Mouse (Mus musculus) bone marrow, adult 2 months (tissue): ENCODE data around the gene Swt1.

ENCODE experiments used
- CTCF ChIP-seq: fragments of 200-500 bp; IDR thresholded peaks from 2 replicates; pipeline ENCODE4 v1.5.1; 2011; ENCODE audit warnings: low read length, control low read depth; ENCODE audit not compliant: control insufficient read depth, insufficient read depth
- POLR2A ChIP-seq: fragments of 200-500 bp; IDR thresholded peaks from 2 replicates; pipeline ENCODE4 v1.6.1; 2011; ENCODE audit warnings: low read depth, mild to moderate bottlenecking, control low read depth, low read length, borderline replicate concordance; ENCODE audit not compliant: control insufficient read depth

GRCm38 (mm10) chr1:151344283-151345108, 83.8 kb downstream of the Swt1 start, which contains the start of gene Ivns1abp:
- TF ChIP-seq CTCF (no peak), POLR2A (peak; percentile 70)
